Mouse (Mus musculus): ENCODE measurements around the gene Tgm2. TPM values are rescaled to one million over a fixed set of nuclear protein-coding genes. Genes with fewer than 3 reads are reported as not detected.

Tgm2 gene
- polyA plus RNA-seq, 2 experiments from 2014 or later = 2.1 to 5.4 TPM

Other genes starting within 250 kb of the Tgm2 start
- gene Vstm2l, start 231.8 kb downstream of the Tgm2 start, polyA plus RNA-seq (2017; shearing (Covaris generic)) = not detected
- gene Tti1, start 118.0 kb downstream of the Tgm2 start, polyA plus RNA-seq (2017; shearing (Covaris generic)) = 10 to 100 TPM; 22.3 to 26.4 TPM
- 10 to 100 TPM; 17.8 to 24.9 TPM for gene Rprd1b, start 117.9 kb downstream of the Tgm2 start, polyA plus RNA-seq (2017; shearing (Covaris generic))
- gene D630003M21Rik, start 82.8 kb upstream of the Tgm2 start, polyA plus RNA-seq (2017; shearing (Covaris generic)) = not detected
- gene Bpi, start 111.7 kb upstream of the Tgm2 start, polyA plus RNA-seq (2017; shearing (Covaris generic)) = not detected
- gene Lbp, start 160.1 kb upstream of the Tgm2 start, polyA plus RNA-seq (2017; shearing (Covaris generic)) = under 1 TPM; 0.37 to 0.41 TPM
- under 1 TPM in 1 of 2 experiments, not detected in 1; 0.11 TPM for gene Snhg11, start 229.2 kb upstream of the Tgm2 start, polyA plus RNA-seq (2017; shearing (Covaris generic))

Measured in activated CD4-positive, CD25-positive, alpha-beta regulatory T cell, adult 4 months (primary cell).